ENCODE assay signal across 18 mouse cellular contexts in the genomic region with DNA sequence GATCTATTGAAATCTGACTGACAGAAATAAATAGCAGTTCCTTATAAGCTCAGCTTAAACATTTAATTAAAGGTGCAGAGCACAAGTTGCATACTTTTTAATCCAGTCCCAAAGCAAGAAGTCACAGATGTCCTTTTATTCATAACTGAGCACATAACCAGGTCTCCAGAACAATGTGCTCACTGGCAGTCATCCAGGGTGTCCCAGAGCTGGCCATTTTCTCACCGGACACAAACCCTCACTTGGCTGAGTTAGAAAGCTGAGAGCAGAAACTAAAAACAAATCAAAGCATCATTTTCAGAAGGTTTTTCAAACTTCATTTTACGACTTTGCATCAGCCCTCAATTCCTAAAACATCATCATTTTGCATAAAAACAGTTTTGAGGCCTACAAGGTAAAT.
A peak's percentile ranks its signal among the peaks of the same experiment; 100 is the strongest.
DNase-seq lines count a peak whose midpoint lies in the region; ATAC-seq lines count a peak whose summit lies in the region.
"Had no signal": no experiment of that assay in that cellular context is flagged by ENCODE, and none has a peak within 500 bp of the region (broad histone marks: within the 10 kb centered on the region; RNA-seq: fewer than 3 reads in every experiment).

No protein-coding gene starts in this region.

- ATAC-seq in kidney, embryonic 15.5 days (replicated peaks; ENCODE audit: low FRiP score), result no peak
- ATAC-seq in heart, embryonic 16.5 days (replicated peaks; ENCODE audit: extremely low read depth, insufficient read depth, low FRiP score), result 0 out of 2 replicates have a peak, but pooled peaks have one; percentile 52
- no peak for ATAC-seq in hindbrain, embryonic 13.5 days (ENCODE audit: low FRiP score)
- ATAC-seq: CD4-positive, CD25-positive, alpha-beta regulatory T cell, adult 4 months; forebrain, embryonic 14.5 days; inflammation-experienced regulatory T-cells, adult 6 months; liver, embryonic 12.5 days had no signal

- H3K27ac ChIP-seq in kidney, embryonic 15.5 days, result no peak overlapping the region
- H3K27ac ChIP-seq in heart, embryonic 16.5 days (ENCODE audit: low read length), result no peak overlapping the region
- no peak overlapping the region for H3K27ac ChIP-seq in hindbrain, embryonic 13.5 days
- H3K27ac ChIP-seq: liver, embryonic 12.5 days had no signal

- no peaks in the 10 kb centered on the region for H3K9me3 ChIP-seq in kidney, embryonic 15.5 days (replicated peaks)
- no peaks in the 10 kb centered on the region for H3K9me3 ChIP-seq in heart, embryonic 16.5 days (replicated peaks; ENCODE audit: control insufficient read depth, low read length)
- no peaks in the 10 kb centered on the region for H3K9me3 ChIP-seq in hindbrain, embryonic 13.5 days
- H3K9me3 ChIP-seq: G1E; liver, embryonic 12.5 days had no signal

- H3K4me3 ChIP-seq in kidney, embryonic 15.5 days (replicated peaks), result no peak overlapping the region
- no peak overlapping the region for H3K4me3 ChIP-seq in heart, embryonic 16.5 days (ENCODE audit: low read length)
- H3K4me3 ChIP-seq in hindbrain, embryonic 13.5 days, result no peak overlapping the region
- H3K4me3 ChIP-seq: liver, embryonic 12.5 days; myocyte had no signal

- no peaks in the 10 kb centered on the region for H3K27me3 ChIP-seq in kidney, embryonic 15.5 days
- H3K27me3 ChIP-seq in heart, embryonic 16.5 days (ENCODE audit: control insufficient read depth, insufficient read depth, low read length), result no peaks in the 10 kb centered on the region
- H3K27me3 ChIP-seq in hindbrain, embryonic 13.5 days, result no peaks in the 10 kb centered on the region
- H3K27me3 ChIP-seq: liver, embryonic 12.5 days had no signal

- peak; percentile 13 to 29 for DNase-seq in cerebellum, postnatal 10 days
- no peak for DNase-seq in cerebellum, postnatal 4 days (ENCODE audit: low spot score in 2 of 2)
- peak; percentile 13 for DNase-seq in kidney, postnatal 14 days
- peak; percentile 11 for DNase-seq in brain, adult 2 months (ENCODE audit: low read depth, low spot score)
- DNase-seq in natural killer cell, adult 2 months (ENCODE audit: low spot score in 2 of 2), result no peak
- DNase-seq: adrenal gland, adult 2 months; cerebellum, adult 11 months; midbrain, embryonic 14.5 days; thymus, adult 18-20 months had no signal

- no peak overlapping the region for H3K9ac ChIP-seq in kidney, embryonic 15.5 days
- H3K9ac ChIP-seq in heart, embryonic 16.5 days (ENCODE audit: low read length), result no peak overlapping the region
- H3K9ac ChIP-seq in hindbrain, embryonic 13.5 days, result no peak overlapping the region
- H3K9ac ChIP-seq: liver, embryonic 12.5 days had no signal

- WGBS in kidney, embryonic 15.5 days, result 69% methylated on average over 2 of the region's 2 CpGs
- WGBS in heart, embryonic 16.5 days, result 27% methylated on average over 2 of the region's 2 CpGs
- 78% methylated on average over 2 of the region's 2 CpGs for WGBS in hindbrain, embryonic 13.5 days

- no peaks in the 10 kb centered on the region for H3K36me3 ChIP-seq in kidney, embryonic 15.5 days
- no peaks in the 10 kb centered on the region for H3K36me3 ChIP-seq in heart, embryonic 16.5 days (ENCODE audit: control insufficient read depth, insufficient read depth)
- no peaks in the 10 kb centered on the region for H3K36me3 ChIP-seq in hindbrain, embryonic 13.5 days
- H3K36me3 ChIP-seq: G1E; liver, embryonic 12.5 days had no signal

- no peaks in the 10 kb centered on the region for H3K4me1 ChIP-seq in kidney, embryonic 15.5 days
- H3K4me1 ChIP-seq in heart, embryonic 16.5 days (ENCODE audit: control insufficient read depth, insufficient read depth, low read length), result peaks cover 7% of the 10 kb centered on the region; the same call in 1 of the 2 replicates
- no peaks in the 10 kb centered on the region for H3K4me1 ChIP-seq in hindbrain, embryonic 13.5 days (replicated peaks)
- H3K4me1 ChIP-seq: liver, embryonic 12.5 days had no signal

- no peak overlapping the region for H3K4me2 ChIP-seq in kidney, embryonic 15.5 days
- H3K4me2 ChIP-seq in heart, embryonic 16.5 days (ENCODE audit: low read depth, low read length), result no peak overlapping the region
- H3K4me2 ChIP-seq in hindbrain, embryonic 13.5 days, result no peak overlapping the region
- H3K4me2 ChIP-seq: liver, embryonic 12.5 days had no signal

Comparison
In these comparisons a context has a peak if more than half of its experiments do, and no peak if none do; other contexts are left out.
1. DNase-seq: peak in cerebellum, postnatal 10 days (2 of 2), kidney, postnatal 14 days (single experiment) and brain, adult 2 months (single experiment); none in cerebellum, postnatal 4 days (0 of 2) and natural killer cell, adult 2 months (0 of 2).